Mouse (Mus musculus) hindbrain, embryonic 11.5 days (tissue): ENCODE data around the gene Pigl. TPM values are rescaled to one million over a fixed set of nuclear protein-coding genes. Genes with fewer than 3 reads are reported as not detected.

Source experiments
- ATAC-seq: fragments of 200-750 bp; cut with Nextera tagmentation; 2 replicates; pipeline ENCODE4 v1.8.0; 2017; ENCODE audit warnings: mild to moderate bottlenecking, moderate TSS enrichment, moderate library complexity; ENCODE audit not compliant: low FRiP score
- DNase-seq: peaks from one replicate; pipeline ENCODE4 v3.0.0-alpha.2; 2015; ENCODE audit warnings: low spot score
- H3K27ac ChIP-seq: fragments of 300-500 bp; sonication (generic); 2 replicates; pipeline ENCODE4 v1.5.1; 2014; ENCODE audit warnings: mild to moderate bottlenecking, low read depth, low read length
- H3K27me3 ChIP-seq: fragments of 300-500 bp; sonication (generic); 2 replicates; pipeline ENCODE4 v1.6.1; 2014; ENCODE audit warnings: mild to moderate bottlenecking, low read length, moderate library complexity, mixed read lengths; ENCODE audit not compliant: control insufficient read depth, insufficient read depth
- H3K36me3 ChIP-seq: fragments of 300-500 bp; sonication (generic); 2 replicates; pipeline ENCODE4 v1.6.1; 2014; ENCODE audit warnings: mild to moderate bottlenecking, low read length, moderate library complexity, mixed read lengths; ENCODE audit not compliant: control insufficient read depth, insufficient read depth
- H3K4me1 ChIP-seq: fragments of 300-500 bp; sonication (generic); replicated peaks from 2 replicates; pipeline ENCODE4 v1.6.1; 2014; ENCODE audit warnings: low read length, mixed read lengths; ENCODE audit not compliant: control insufficient read depth, insufficient read depth
- H3K4me2 ChIP-seq: fragments of 300-500 bp; sonication (generic); replicated peaks from 2 replicates; pipeline ENCODE4 v1.6.1; 2014; ENCODE audit warnings: mild to moderate bottlenecking, low read depth, low read length
- H3K4me3 ChIP-seq: fragments of 300-500 bp; sonication (generic); 2 replicates; pipeline ENCODE4 v1.5.1; 2014; ENCODE audit warnings: low read depth, low read length
- H3K9ac ChIP-seq: fragments of 300-500 bp; sonication (generic); 2 replicates; pipeline ENCODE4 v1.6.1; 2014; ENCODE audit warnings: low read depth, low read length
- H3K9me3 ChIP-seq: fragments of 300-500 bp; sonication (generic); 2 replicates; pipeline ENCODE4 v1.6.1; 2016; ENCODE audit warnings: low read length; ENCODE audit not compliant: control insufficient read depth
- WGBS: fragments of 180-500 bp; shearing (Covaris S2); extraction: QIAGEN DNeasy Blood & Tissue Kit; methylation state at CpG from one replicate; pipeline ENCODE4 v1.1.7; 2014; 5-methylcytosine and 5-hydroxymethylcytosine counted together
- polyA plus RNA-seq: library from polyadenylated mRNA; unstranded; fragments of >200 nt; fragmentation: Nextera tagmentation; extraction: Ambion mirVana; gene quantifications from 2 replicates; pipeline ENCODE4 v1.2.1, GENCODE M21; 2014

Gene Pigl
- polyA plus RNA-seq, 1 experiment from 2014 or later, result 13.7 TPM

DNA sequence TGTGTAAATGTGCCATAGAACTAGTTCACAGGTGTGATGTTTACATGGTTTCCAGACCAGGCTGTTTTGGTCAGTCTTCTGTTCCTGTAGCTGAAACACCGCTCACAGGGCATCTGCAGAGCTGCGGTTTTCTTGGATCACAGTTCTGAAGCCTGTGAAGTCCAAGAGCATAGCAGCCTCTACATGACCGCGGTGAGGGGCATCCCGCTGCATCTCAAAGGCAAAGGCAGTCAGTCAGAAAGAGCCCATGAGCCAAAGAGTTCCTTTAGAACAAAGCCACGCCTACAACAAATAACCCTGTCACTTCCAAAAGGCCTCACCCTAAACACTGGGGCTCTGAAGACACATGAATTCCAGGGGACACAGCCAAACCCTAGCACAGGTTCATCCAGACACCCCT lies 55.1 kb downstream of the Pigl start:
- Histone ChIP-seq H3K4me1 (no peaks in the 10 kb centered on the region), H3K9me3 (no peaks in the 10 kb centered on the region), H3K27ac (no peak overlapping the region), H3K9ac (no peak overlapping the region), H3K36me3 (no peaks in the 10 kb centered on the region), H3K27me3 (no peaks in the 10 kb centered on the region), H3K4me2 (no peak overlapping the region), H3K4me3 (no peak overlapping the region)
- ATAC-seq (no peak), DNase-seq (no peak)
- WGBS, result 77% methylated on average over 6 of the region's 6 CpGs

GRCm38 (mm10) chr11:62518991-62519390 lies 60.7 kb downstream of the Pigl start:
- peak; percentile 26 for DNase-seq
- Histone ChIP-seq H3K9me3 (no peaks in the 10 kb centered on the region), H3K4me2 (no peak overlapping the region), H3K4me3 (no peak overlapping the region), H3K4me1 (no peaks in the 10 kb centered on the region), H3K27ac (no peak overlapping the region), H3K9ac (no peak overlapping the region), H3K27me3 (no peaks in the 10 kb centered on the region), H3K36me3 (no peaks in the 10 kb centered on the region)
- 30% methylated on average over 2 of the region's 2 CpGs for WGBS
- ATAC-seq, result no peak

GRCm38 (mm10) chr11:62522283-62522682 lies 64.0 kb downstream of the Pigl start:
- H3K9ac ChIP-seq, result no peak overlapping the region
- 76% methylated on average over 2 of the region's 2 CpGs for WGBS
- no peaks in the 10 kb centered on the region for H3K27me3 ChIP-seq
- H3K9me3 ChIP-seq, result no peaks in the 10 kb centered on the region
- no peak overlapping the region for H3K4me2 ChIP-seq
- no peak overlapping the region for H3K4me3 ChIP-seq
- ATAC-seq (no peak), DNase-seq (no peak)
- no peaks in the 10 kb centered on the region for H3K36me3 ChIP-seq
- no peak overlapping the region for H3K27ac ChIP-seq
- H3K4me1 ChIP-seq, result no peaks in the 10 kb centered on the region

DNA sequence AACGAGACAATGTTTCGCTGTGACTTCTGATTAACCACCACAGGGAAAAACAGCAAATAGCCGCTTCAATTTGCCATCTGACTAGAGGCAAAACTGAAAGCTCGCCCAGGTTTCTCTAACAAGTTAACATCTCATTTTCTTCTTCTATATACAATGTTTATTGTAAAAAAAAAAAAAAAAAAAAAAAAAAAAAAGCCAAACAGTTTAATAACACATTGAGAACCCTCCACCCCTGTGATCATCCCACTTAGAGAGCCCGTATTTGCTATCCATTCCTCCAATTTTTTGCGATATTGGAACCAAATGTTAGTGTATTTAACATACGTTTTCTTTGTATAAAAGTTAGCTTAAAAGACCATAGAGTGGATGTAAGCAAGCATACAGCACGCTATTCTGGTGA lies 78.8 kb downstream of the Pigl start:
- no peak overlapping the region; the same call in 1 of the 2 replicates for H3K4me2 ChIP-seq
- no peaks in the 10 kb centered on the region for H3K4me1 ChIP-seq
- DNase-seq (no peak), ATAC-seq (no peak)
- 90% methylated on average over 8 of the region's 8 CpGs for WGBS
- no peaks in the 10 kb centered on the region for H3K27me3 ChIP-seq
- H3K27ac ChIP-seq, result no peak overlapping the region
- no peaks in the 10 kb centered on the region for H3K36me3 ChIP-seq
- H3K9me3 ChIP-seq, result no peaks in the 10 kb centered on the region
- no peak overlapping the region for H3K4me3 ChIP-seq
- no peak overlapping the region for H3K9ac ChIP-seq

DNA sequence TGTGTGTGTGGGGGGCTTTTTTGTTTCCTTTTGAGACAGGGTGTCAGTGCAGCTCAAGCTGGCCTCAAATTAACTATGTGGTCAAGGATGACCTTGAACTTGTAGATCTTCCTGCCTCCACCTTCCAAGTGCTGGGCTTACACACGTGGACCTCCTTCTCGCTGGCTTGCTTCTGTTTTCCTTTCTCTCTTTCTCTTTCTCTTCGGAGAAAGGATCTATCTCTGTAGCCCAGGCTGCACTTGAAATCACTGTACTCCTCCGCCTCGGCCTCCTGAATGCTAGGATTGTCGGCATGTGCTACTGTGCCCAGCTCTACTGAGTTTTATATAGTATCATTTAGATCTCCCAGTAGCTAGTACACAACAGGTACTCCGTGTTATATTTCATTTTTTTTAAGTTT lies 79.3 kb downstream of the Pigl start:
- Histone ChIP-seq H3K9ac (no peak overlapping the region), H3K9me3 (no peaks in the 10 kb centered on the region), H3K4me2 (peak overlapping the region; percentile 14; the same call in 1 of the 2 replicates), H3K4me1 (no peaks in the 10 kb centered on the region), H3K27me3 (no peaks in the 10 kb centered on the region), H3K36me3 (no peaks in the 10 kb centered on the region), H3K27ac (no peak overlapping the region), H3K4me3 (no peak overlapping the region)
- DNase-seq (no peak), ATAC-seq (no peak)
- WGBS, result 26% methylated on average over 7 of the region's 7 CpGs

- no peaks in the 10 kb centered on the region for H3K4me1 ChIP-seq
- peak overlapping the region; percentile 37 for H3K27ac ChIP-seq
- no peaks in the 10 kb centered on the region for H3K27me3 ChIP-seq
- no peaks in the 10 kb centered on the region for H3K9me3 ChIP-seq
- under 1% methylated on average over 68 of the region's 73 CpGs for WGBS
- peak overlapping the region; percentile 92 for H3K4me2 ChIP-seq
- peak overlapping the region; percentile 61 for H3K4me3 ChIP-seq
- peak overlapping the region; percentile 96 for H3K9ac ChIP-seq
- peak; percentile 91 for ATAC-seq
- peak; percentile 76 for DNase-seq
- no peaks in the 10 kb centered on the region for H3K36me3 ChIP-seq
These were observed 80.2 kb downstream of the Pigl start for GRCm38 (mm10) chr11:62538321-62539088.

GRCm38 (mm10) chr11:62539089-62539890 lies 81.0 kb downstream of the Pigl start, which contains the start of gene Cenpv:
Gene Cenpv (minus strand): TSS chr11:62539261.
- Histone ChIP-seq H3K4me3 (peak within 1 kb of the TSS; percentile 61), H3K27me3 (no peaks in the 10 kb centered on the region), H3K27ac (peak within 1 kb of the TSS; percentile 37), H3K9me3 (no peaks in the 10 kb centered on the region), H3K9ac (peak within 1 kb of the TSS; percentile 96), H3K4me2 (peak within 1 kb of the TSS; percentile 92), H3K36me3 (no peaks in the 10 kb centered on the region), H3K4me1 (no peaks in the 10 kb centered on the region)
- DNase-seq, result peak; percentile 83
- peak; percentile 86 for ATAC-seq
- WGBS, result 9% methylated on average over 33 of the region's 57 CpGs

DNA sequence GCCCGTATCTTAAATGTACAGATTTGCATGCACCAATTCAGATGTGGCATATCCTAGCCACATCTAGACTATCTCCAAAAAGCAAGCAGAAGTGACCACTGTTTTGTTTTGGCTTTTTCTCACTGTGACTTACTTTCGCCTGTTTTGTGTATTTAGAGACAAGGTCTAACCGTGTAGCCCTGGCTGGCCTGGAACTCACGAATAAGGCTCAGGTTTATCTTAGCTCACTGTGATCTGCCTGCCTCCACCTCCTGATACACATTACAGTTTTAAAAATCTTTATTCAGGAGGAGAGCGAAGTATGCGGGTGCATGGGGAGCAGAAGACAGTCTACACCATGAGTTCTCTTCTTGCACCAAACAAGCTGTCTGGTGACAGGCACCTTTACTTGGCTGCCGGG lies 81.9 kb downstream of the Pigl start:
- Histone ChIP-seq H3K4me3 (no peak overlapping the region), H3K27me3 (no peaks in the 10 kb centered on the region), H3K4me2 (no peak overlapping the region), H3K36me3 (no peaks in the 10 kb centered on the region), H3K9me3 (no peaks in the 10 kb centered on the region), H3K27ac (no peak overlapping the region), H3K4me1 (no peaks in the 10 kb centered on the region), H3K9ac (no peak overlapping the region)
- no peak for ATAC-seq
- 84% methylated on average over 7 of the region's 7 CpGs for WGBS
- no peak for DNase-seq
